Mouse (Mus musculus) hindbrain, embryonic 11.5 days (tissue): Measurements from ENCODE around the gene Capn10. TPM values are rescaled to one million over a fixed set of nuclear protein-coding genes. Genes with fewer than 3 reads are reported as not detected.

Experiments used
- ATAC-seq: fragments of 200-750 bp; cut with Nextera tagmentation; 2 replicates; pipeline ENCODE4 v1.8.0; 2017; ENCODE audit warnings: mild to moderate bottlenecking, moderate TSS enrichment, moderate library complexity; ENCODE audit not compliant: low FRiP score
- DNase-seq: peaks from one replicate; pipeline ENCODE4 v3.0.0-alpha.2; 2015; ENCODE audit warnings: low spot score
- H3K27ac ChIP-seq: fragments of 300-500 bp; sonication (generic); 2 replicates; pipeline ENCODE4 v1.5.1; 2014; ENCODE audit warnings: mild to moderate bottlenecking, low read depth, low read length
- H3K27me3 ChIP-seq: fragments of 300-500 bp; sonication (generic); 2 replicates; pipeline ENCODE4 v1.6.1; 2014; ENCODE audit warnings: mild to moderate bottlenecking, low read length, moderate library complexity, mixed read lengths; ENCODE audit not compliant: control insufficient read depth, insufficient read depth
- H3K36me3 ChIP-seq: fragments of 300-500 bp; sonication (generic); 2 replicates; pipeline ENCODE4 v1.6.1; 2014; ENCODE audit warnings: mild to moderate bottlenecking, low read length, moderate library complexity, mixed read lengths; ENCODE audit not compliant: control insufficient read depth, insufficient read depth
- H3K4me1 ChIP-seq: fragments of 300-500 bp; sonication (generic); replicated peaks from 2 replicates; pipeline ENCODE4 v1.6.1; 2014; ENCODE audit warnings: low read length, mixed read lengths; ENCODE audit not compliant: control insufficient read depth, insufficient read depth
- H3K4me2 ChIP-seq: fragments of 300-500 bp; sonication (generic); replicated peaks from 2 replicates; pipeline ENCODE4 v1.6.1; 2014; ENCODE audit warnings: mild to moderate bottlenecking, low read depth, low read length
- H3K4me3 ChIP-seq: fragments of 300-500 bp; sonication (generic); 2 replicates; pipeline ENCODE4 v1.5.1; 2014; ENCODE audit warnings: low read depth, low read length
- H3K9ac ChIP-seq: fragments of 300-500 bp; sonication (generic); 2 replicates; pipeline ENCODE4 v1.6.1; 2014; ENCODE audit warnings: low read depth, low read length
- H3K9me3 ChIP-seq: fragments of 300-500 bp; sonication (generic); 2 replicates; pipeline ENCODE4 v1.6.1; 2016; ENCODE audit warnings: low read length; ENCODE audit not compliant: control insufficient read depth
- WGBS: fragments of 180-500 bp; shearing (Covaris S2); extraction: QIAGEN DNeasy Blood & Tissue Kit; methylation state at CpG from one replicate; pipeline ENCODE4 v1.1.7; 2014; 5-methylcytosine and 5-hydroxymethylcytosine counted together
- polyA plus RNA-seq: library from polyadenylated mRNA; unstranded; fragments of >200 nt; fragmentation: Nextera tagmentation; extraction: Ambion mirVana; gene quantifications from 2 replicates; pipeline ENCODE4 v1.2.1, GENCODE M21; 2014

Capn10 gene
- polyA plus RNA-seq, 1 experiment from 2014 or later = 32.3 TPM

DNA sequence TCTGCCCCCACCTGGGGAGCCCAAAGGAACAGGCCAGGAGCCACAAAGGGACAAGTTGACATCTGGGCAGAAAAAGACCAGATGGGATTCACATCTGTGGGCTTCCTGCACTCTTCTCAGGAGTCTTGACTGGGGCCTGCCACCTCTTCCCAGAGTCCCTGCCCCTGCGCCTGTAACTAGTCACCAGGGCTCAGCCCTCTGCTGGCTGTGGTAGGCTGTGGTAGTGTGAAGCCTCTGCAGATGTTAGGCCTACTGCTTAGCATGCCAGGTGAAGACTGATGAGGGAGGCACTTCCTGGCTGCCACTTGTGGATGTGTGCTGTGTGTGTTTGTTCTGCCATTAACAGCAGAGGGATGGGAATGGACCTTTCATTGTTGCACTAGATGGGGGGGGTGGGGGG, 21.9 kb upstream of the Capn10 start:
- 43% methylated on average over 1 of the region's 1 CpGs for WGBS
- DNase-seq = peak; percentile 31

DNA sequence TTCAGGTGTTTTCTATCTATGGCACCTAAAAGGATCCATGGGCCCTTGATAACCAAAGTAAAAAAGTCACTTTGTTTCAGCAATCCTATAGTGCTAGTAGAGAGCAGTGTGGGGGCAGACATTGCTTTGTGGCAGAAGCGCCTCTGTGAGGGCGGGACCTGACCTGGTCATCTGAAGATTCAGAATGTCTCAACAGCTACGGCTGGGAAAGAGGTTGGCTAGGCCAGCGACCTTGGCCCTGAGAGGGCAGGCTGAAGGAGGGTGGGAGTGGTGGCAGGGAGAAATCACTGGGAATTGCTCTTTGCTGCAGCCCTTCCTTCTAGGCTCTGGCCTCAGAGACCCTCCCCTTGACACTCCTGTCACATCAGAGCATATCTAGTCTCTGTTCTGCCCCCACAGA, 19.9 kb upstream of the Capn10 start:
- no peak overlapping the region for H3K27ac ChIP-seq
- H3K9ac ChIP-seq = no peak overlapping the region
- 80% methylated on average over 4 of the region's 4 CpGs for WGBS
- DNase-seq = no peak
- H3K4me2 ChIP-seq = no peak overlapping the region
- peaks cover 6% of the 10 kb centered on the region; the same call in 1 of the 2 replicates for H3K36me3 ChIP-seq
- peaks cover 8% of the 10 kb centered on the region for H3K4me1 ChIP-seq
- H3K9me3 ChIP-seq = no peaks in the 10 kb centered on the region
- no peak for ATAC-seq
- no peak overlapping the region for H3K4me3 ChIP-seq
- peaks cover 3% of the 10 kb centered on the region; the same call in 1 of the 2 replicates for H3K27me3 ChIP-seq

More for the DNA sequence above, 21.9 kb upstream of the Capn10 start:
- Histone ChIP-seq H3K4me3 (peak overlapping the region; percentile 86; the same call in 1 of the 2 replicates), H3K4me1 (peaks cover 8% of the 10 kb centered on the region), H3K27ac (no peak overlapping the region), H3K9me3 (no peaks in the 10 kb centered on the region), H3K9ac (no peak overlapping the region), H3K27me3 (peaks cover 5% of the 10 kb centered on the region; the same call in 1 of the 2 replicates), H3K36me3 (0 out of 2 replicates have a peak, but pooled peaks cover 3% of the 10 kb centered on the region), H3K4me2 (peak overlapping the region; percentile 96)
- no peak for ATAC-seq

DNA sequence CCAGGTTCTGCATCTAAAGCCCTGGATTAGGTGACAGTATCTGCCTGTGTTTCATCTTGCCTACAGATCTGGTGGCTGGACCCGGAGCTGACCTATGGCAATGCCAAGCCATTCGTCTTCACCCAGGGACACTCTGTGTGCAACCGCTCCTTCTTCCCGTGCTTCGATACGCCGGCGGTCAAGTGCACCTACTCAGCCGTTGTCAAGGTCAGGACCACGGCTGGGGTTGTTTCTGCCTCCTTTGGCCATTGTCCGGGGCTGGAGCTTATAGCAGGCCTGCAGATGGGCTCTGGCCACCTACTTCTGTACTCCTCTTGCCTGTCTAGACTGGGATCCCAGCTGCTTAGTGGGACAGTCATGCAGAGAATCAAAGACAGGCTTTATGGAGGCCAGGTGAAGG, 19.2 kb upstream of the Capn10 start:
- H3K9me3 ChIP-seq = no peaks in the 10 kb centered on the region
- H3K9ac ChIP-seq = no peak overlapping the region
- 95% methylated on average over 11 of the region's 11 CpGs for WGBS
- DNase-seq (no peak), ATAC-seq (no peak)
- no peak overlapping the region for H3K4me3 ChIP-seq
- no peaks in the 10 kb centered on the region for H3K27me3 ChIP-seq
- no peak overlapping the region for H3K4me2 ChIP-seq
- H3K4me1 ChIP-seq = peaks cover 2% of the 10 kb centered on the region
- H3K36me3 ChIP-seq = peaks cover 6% of the 10 kb centered on the region; the same call in 1 of the 2 replicates
- no peak overlapping the region for H3K27ac ChIP-seq

GRCm38 (mm10) chr1:92916725-92917124, 17.5 kb upstream of the Capn10 start:
- DNase-seq (no peak), ATAC-seq (no peak)
- H3K36me3 ChIP-seq = peaks cover 6% of the 10 kb centered on the region; the same call in 1 of the 2 replicates
- H3K9me3 ChIP-seq = no peaks in the 10 kb centered on the region
- no peak overlapping the region for H3K9ac ChIP-seq
- H3K27ac ChIP-seq = no peak overlapping the region
- no peaks in the 10 kb centered on the region for H3K27me3 ChIP-seq
- WGBS = 92% methylated on average over 9 of the region's 9 CpGs
- H3K4me1 ChIP-seq = no peaks in the 10 kb centered on the region; the same call in 1 of the 2 replicates
- H3K4me3 ChIP-seq = no peak overlapping the region
- H3K4me2 ChIP-seq = no peak overlapping the region

DNA sequence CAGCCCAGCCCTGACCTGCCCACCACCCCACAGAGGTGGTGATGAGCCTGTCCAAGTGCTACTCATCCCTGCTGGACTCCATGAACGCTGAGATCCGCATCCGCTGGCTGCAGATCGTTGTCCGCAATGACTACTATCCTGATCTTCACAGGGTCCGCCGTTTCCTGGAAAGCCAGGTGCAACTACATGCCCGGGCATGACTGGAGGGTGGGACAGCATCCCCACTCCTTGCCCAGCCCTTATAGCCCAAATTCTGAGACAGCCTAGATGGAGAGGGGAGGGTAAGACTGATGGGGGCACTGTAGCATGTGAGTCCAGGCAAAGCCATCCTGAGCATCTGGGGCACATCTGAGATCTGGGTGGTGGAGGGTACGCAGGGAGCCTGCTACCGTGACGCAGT, 15.0 kb upstream of the Capn10 start:
- peaks cover 6% of the 10 kb centered on the region; the same call in 1 of the 2 replicates for H3K36me3 ChIP-seq
- 97% methylated on average over 11 of the region's 11 CpGs for WGBS
- H3K4me1 ChIP-seq = no peaks in the 10 kb centered on the region
- H3K4me3 ChIP-seq = no peak overlapping the region
- H3K4me2 ChIP-seq = no peak overlapping the region
- H3K9ac ChIP-seq = no peak overlapping the region
- ATAC-seq (no peak), DNase-seq (no peak)
- H3K27ac ChIP-seq = no peak overlapping the region
- H3K9me3 ChIP-seq = no peaks in the 10 kb centered on the region
- no peaks in the 10 kb centered on the region for H3K27me3 ChIP-seq

DNA sequence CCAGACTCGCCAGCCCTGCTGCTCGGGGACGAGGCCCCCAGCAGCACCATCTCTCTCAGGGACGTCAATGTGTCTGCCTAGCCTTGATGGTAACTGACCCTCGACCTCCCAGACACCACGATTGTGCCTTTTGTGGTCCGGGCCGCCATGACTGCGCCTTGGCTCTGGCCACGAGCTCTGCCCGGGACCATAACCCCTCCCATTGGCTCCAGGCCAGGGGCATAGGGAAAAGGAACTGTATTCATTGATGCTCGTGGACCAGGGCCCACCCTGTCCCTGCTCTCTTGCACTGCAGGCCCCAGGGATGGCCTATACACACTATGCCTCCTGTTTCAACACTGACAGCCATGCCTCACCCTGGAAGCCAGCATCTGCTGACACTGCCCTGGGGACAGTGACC, 14.4 kb upstream of the Capn10 start:
- Histone ChIP-seq H3K9me3 (no peaks in the 10 kb centered on the region), H3K27me3 (no peaks in the 10 kb centered on the region), H3K4me1 (no peaks in the 10 kb centered on the region), H3K9ac (no peak overlapping the region), H3K4me2 (no peak overlapping the region), H3K27ac (no peak overlapping the region), H3K36me3 (peaks cover 6% of the 10 kb centered on the region; the same call in 1 of the 2 replicates), H3K4me3 (no peak overlapping the region)
- DNase-seq (no peak), ATAC-seq (no peak)
- 90% methylated on average over 12 of the region's 12 CpGs for WGBS

DNA sequence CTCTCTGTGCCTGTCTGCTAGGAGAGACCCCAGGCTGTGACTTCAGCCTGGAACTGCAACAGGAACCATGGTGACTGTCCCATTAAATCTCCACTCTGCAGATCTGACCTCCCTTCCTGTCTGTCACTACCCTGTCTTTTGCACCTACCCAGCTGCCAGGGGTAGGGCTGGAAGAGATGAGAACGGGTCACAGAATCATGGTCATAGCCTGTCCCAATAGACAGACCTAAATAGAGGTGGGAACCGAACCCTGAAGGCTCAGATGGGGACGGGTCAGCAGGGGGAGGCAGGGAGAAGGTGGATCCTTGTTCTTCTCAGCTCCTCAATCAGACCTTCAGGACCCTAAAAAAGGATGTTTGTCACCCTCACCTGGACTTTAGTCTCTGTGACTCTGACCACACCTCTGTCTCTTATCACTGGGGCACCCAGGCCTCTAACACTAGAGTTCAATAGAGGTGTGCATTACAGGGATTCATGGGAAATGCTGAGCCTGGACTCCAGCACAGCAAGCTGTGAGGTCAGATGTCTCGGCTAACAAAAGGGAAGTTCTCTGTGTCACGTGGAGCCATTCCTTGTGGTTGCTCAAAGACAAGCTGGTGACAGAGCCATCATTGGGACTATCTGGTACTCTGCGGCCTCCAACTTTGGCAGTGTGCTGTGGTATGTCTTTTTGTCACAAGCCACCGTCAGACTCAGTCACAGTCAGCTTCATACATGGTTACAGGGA, 13.5 kb upstream of the Capn10 start:
- WGBS = 89% methylated on average over 7 of the region's 7 CpGs
- DNase-seq (no peak), ATAC-seq (no peak)
- Histone ChIP-seq H3K27me3 (no peaks in the 10 kb centered on the region), H3K36me3 (peaks cover 3% of the 10 kb centered on the region; the same call in 1 of the 2 replicates), H3K4me1 (no peaks in the 10 kb centered on the region), H3K9me3 (no peaks in the 10 kb centered on the region), H3K4me3 (no peak overlapping the region), H3K4me2 (no peak overlapping the region), H3K27ac (no peak overlapping the region), H3K9ac (no peak overlapping the region)

GRCm38 (mm10) chr1:92921496-92921895, 12.7 kb upstream of the Capn10 start:
- Histone ChIP-seq H3K4me1 (no peaks in the 10 kb centered on the region), H3K36me3 (peaks cover 3% of the 10 kb centered on the region; the same call in 1 of the 2 replicates), H3K4me3 (no peak overlapping the region), H3K9ac (no peak overlapping the region), H3K27ac (no peak overlapping the region), H3K9me3 (no peaks in the 10 kb centered on the region), H3K27me3 (no peaks in the 10 kb centered on the region), H3K4me2 (no peak overlapping the region)
- WGBS = 90% methylated on average over 4 of the region's 4 CpGs
- DNase-seq (no peak), ATAC-seq (no peak)

DNA sequence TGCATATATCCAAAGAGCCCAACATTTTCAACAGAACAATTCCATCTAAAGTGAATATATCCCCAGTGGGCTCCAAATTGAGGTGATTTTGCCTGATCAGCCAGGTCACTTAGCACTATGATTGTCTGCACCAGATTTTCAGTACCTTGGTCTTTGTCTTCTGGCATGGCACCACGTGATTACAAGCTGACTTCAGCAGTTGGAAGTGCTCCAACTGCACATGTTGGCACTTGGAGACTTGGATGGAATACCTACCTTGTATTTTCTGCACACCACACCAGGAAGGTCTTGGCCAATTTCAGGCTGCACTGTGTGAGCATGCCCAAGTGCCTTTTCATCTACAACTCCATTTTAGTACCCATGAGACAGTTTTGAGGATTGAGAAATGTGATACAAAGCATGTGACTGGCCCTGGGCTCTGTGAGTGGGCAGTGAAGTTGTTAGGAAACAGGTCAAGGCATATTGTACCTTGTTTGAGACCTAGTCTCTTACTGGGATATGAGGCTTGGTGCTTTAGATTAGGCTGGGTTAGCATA, 3.9 kb upstream of the Capn10 start:
- DNase-seq = no peak
- no peaks in the 10 kb centered on the region for H3K9me3 ChIP-seq
- H3K4me2 ChIP-seq = no peak overlapping the region
- no peak overlapping the region for H3K4me3 ChIP-seq
- 29% methylated on average over 1 of the region's 1 CpGs for WGBS
- H3K9ac ChIP-seq = no peak overlapping the region
- ATAC-seq = no peak
- no peaks in the 10 kb centered on the region for H3K27me3 ChIP-seq
- H3K36me3 ChIP-seq = no peaks in the 10 kb centered on the region
- H3K27ac ChIP-seq = no peak overlapping the region
- no peaks in the 10 kb centered on the region for H3K4me1 ChIP-seq
